Mouse (Mus musculus) CH12.LX (cell line): ENCODE data around the gene P3h2. TPM values are rescaled to one million over a fixed set of nuclear protein-coding genes. Genes with fewer than 3 reads are reported as not detected.

ENCODE experiments used
- DNase-seq: peaks from one replicate; pipeline ENCODE4 v3.0.0-alpha.2; 2013; ENCODE audit errors: extremely low read depth
- H3K27ac ChIP-seq: 2 replicates; pipeline ENCODE4 v1.5.1; 2012; ENCODE audit warnings: low read depth, mild to moderate bottlenecking, control low read depth, moderate library complexity; ENCODE audit not compliant: insufficient read depth
- H3K27me3 ChIP-seq: replicated peaks from 2 replicates; pipeline ENCODE3; 2012; ENCODE audit warnings: inconsistent platforms
- H3K36me3 ChIP-seq, 2 experiments: replicated peaks in 1 of 2; 2 replicates each; pipeline versions ENCODE3 to v1.6.1; 2012; ENCODE audit warnings: inconsistent platforms in 1 of 2, low read length in 1 of 2, mild to moderate bottlenecking in 1 of 2, mixed read lengths in 1 of 2, moderate library complexity in 1 of 2; ENCODE audit not compliant: control insufficient read depth in 1 of 2, insufficient read depth in 1 of 2
- H3K4me1 ChIP-seq, 2 experiments: 2 replicates each; pipeline ENCODE4 v1.6.1; 2012; ENCODE audit warnings: inconsistent platforms in 1 of 2, moderate library complexity in 1 of 2; ENCODE audit not compliant: insufficient read depth in 2 of 2, control insufficient read depth in 1 of 2
- H3K4me2 ChIP-seq: 2 replicates; pipeline ENCODE4 v1.6.1; 2012; ENCODE audit warnings: low read depth, mild to moderate bottlenecking, control low read depth; ENCODE audit not compliant: poor library complexity, insufficient read depth, severe bottlenecking
- H3K4me3 ChIP-seq, 3 experiments: fragments of 150-350 bp in 1 of 3; sonication (generic) in 1 of 3; replicated peaks in 1 of 3; 2 replicates each; pipeline versions ENCODE3 to v1.5.1; 2011 to 2012; ENCODE audit warnings: low read depth in 2 of 3, low read length in 2 of 3, mild to moderate bottlenecking in 2 of 3, moderate library complexity in 2 of 3, control low read depth in 1 of 3, improper control_type of control experiment in 1 of 3, inconsistent platforms in 1 of 3, mixed read lengths in 1 of 3; ENCODE audit not compliant: poor library complexity in 1 of 3
- H3K79me2 ChIP-seq: replicated peaks from 2 replicates; pipeline ENCODE4 v1.6.1; 2012; ENCODE audit warnings: mild to moderate bottlenecking, moderate library complexity; ENCODE audit not compliant: control insufficient read depth, poor library complexity, insufficient read depth, severe bottlenecking; ENCODE audit errors: extremely low read depth
- H3K9ac ChIP-seq: 2 replicates; pipeline ENCODE4 v1.6.1; 2012; ENCODE audit warnings: low read depth, mild to moderate bottlenecking, control low read depth, moderate library complexity; ENCODE audit not compliant: insufficient read depth
- H3K9me3 ChIP-seq: replicated peaks from 2 replicates; pipeline ENCODE3; 2012; ENCODE audit warnings: low read length, inconsistent platforms, mixed read lengths
- CHD2 ChIP-seq: IDR thresholded peaks from 2 replicates; pipeline ENCODE4 v1.6.1; 2011; ENCODE audit warnings: low read length, improper control_type of control experiment
- E2F4 ChIP-seq: IDR thresholded peaks from 2 replicates; pipeline ENCODE4 v1.6.1; 2011; ENCODE audit warnings: low read depth, low read length, improper control_type of control experiment; ENCODE audit not compliant: insufficient replicate concordance
- EP300 ChIP-seq: IDR thresholded peaks from 2 replicates; pipeline ENCODE4 v1.6.1; 2011; ENCODE audit warnings: low read length, improper control_type of control experiment
- HCFC1 ChIP-seq: IDR thresholded peaks from 2 replicates; pipeline ENCODE4 v1.6.1; 2012; ENCODE audit warnings: low read depth, mild to moderate bottlenecking, inconsistent platforms, low read length, improper control_type of control experiment
- IRF4 ChIP-seq: IDR thresholded peaks from 2 replicates; pipeline ENCODE4 v1.6.1; 2014; ENCODE audit warnings: low read depth, mild to moderate bottlenecking, inconsistent platforms, low read length, improper control_type of control experiment
- JUN ChIP-seq: IDR thresholded peaks from 2 replicates; pipeline ENCODE4 v1.6.1; 2011; ENCODE audit warnings: low read depth, mild to moderate bottlenecking, low read length, improper control_type of control experiment, moderate library complexity; ENCODE audit not compliant: insufficient read depth
- JUND ChIP-seq: conservative IDR thresholded peaks from 2 replicates; pipeline ENCODE4 v1.6.1; 2011; ENCODE audit warnings: low read depth, low read length, improper control_type of control experiment
- KAT2A ChIP-seq: IDR thresholded peaks from 2 replicates; pipeline ENCODE4 v1.6.1; 2012; ENCODE audit warnings: low read length, improper control_type of control experiment, inconsistent platforms; ENCODE audit not compliant: insufficient replicate concordance
- MAZ ChIP-seq: IDR thresholded peaks from 2 replicates; pipeline ENCODE4 v1.6.1; 2012; ENCODE audit warnings: low read depth, mild to moderate bottlenecking, inconsistent platforms, low read length, improper control_type of control experiment, moderate library complexity
- NELFE ChIP-seq: IDR thresholded peaks from 2 replicates; pipeline ENCODE4 v1.6.1; 2011; ENCODE audit warnings: low read depth, low read length, improper control_type of control experiment
- NRF1 ChIP-seq: IDR thresholded peaks from 2 replicates; pipeline ENCODE4 v1.6.1; 2014; ENCODE audit warnings: low read depth, mild to moderate bottlenecking, inconsistent platforms, low read length, improper control_type of control experiment, moderate library complexity
- SIN3A ChIP-seq: IDR thresholded peaks from 2 replicates; pipeline ENCODE4 v1.6.1; 2012; ENCODE audit warnings: low read length, improper control_type of control experiment, inconsistent platforms
- TBP ChIP-seq: conservative IDR thresholded peaks from 2 replicates; pipeline ENCODE4 v1.6.1; 2011; ENCODE audit warnings: low read depth, low read length, improper control_type of control experiment
- TCF12 ChIP-seq: IDR thresholded peaks from 2 replicates; pipeline ENCODE4 v1.6.1; 2014; ENCODE audit warnings: low read depth, mild to moderate bottlenecking, inconsistent platforms, low read length, improper control_type of control experiment
- UBTF ChIP-seq: IDR thresholded peaks from 2 replicates; pipeline ENCODE4 v1.6.1; 2012; ENCODE audit warnings: low read depth, mild to moderate bottlenecking, inconsistent platforms, low read length, improper control_type of control experiment, moderate library complexity
- USF1 ChIP-seq: IDR thresholded peaks from 2 replicates; pipeline ENCODE4 v1.6.1; 2014; ENCODE audit warnings: low read depth, mild to moderate bottlenecking, inconsistent platforms, low read length, improper control_type of control experiment
- ZC3H11A ChIP-seq: IDR thresholded peaks from 2 replicates; pipeline ENCODE4 v1.6.1; 2012; ENCODE audit warnings: low read depth, mild to moderate bottlenecking, inconsistent platforms, low read length, improper control_type of control experiment
- ZKSCAN1 ChIP-seq: IDR thresholded peaks from 2 replicates; pipeline ENCODE4 v1.6.1; 2012; ENCODE audit warnings: low read depth, inconsistent platforms, low read length, improper control_type of control experiment, borderline replicate concordance
- ZNF384 ChIP-seq: IDR thresholded peaks from 2 replicates; pipeline ENCODE4 v1.6.1; 2012; ENCODE audit warnings: low read depth, low read length, improper control_type of control experiment, inconsistent platforms
- dilution Hi-C: fragments of 300-500 bp; cut with MboI; formaldehyde crosslinking; loops from 2 replicates; pipeline ENCODE4 v1.14.3; 2020; ENCODE audit warnings: low sequenced_read_pairs; ENCODE audit not compliant: extremely low pct_unique_long_range_greater_than_20kb, extremely low pct_ligation_motif_present
- in situ Hi-C: fragments of 300-500 bp; cut with MboI; formaldehyde crosslinking; loops from 3 replicates; pipeline ENCODE4 v1.14.3; 2019; ENCODE audit warnings: low sequenced_read_pairs, low pct_ligation_motif_present, low pct_unique_long_range_greater_than_20kb, mixed read lengths
- polyA plus RNA-seq: library from polyadenylated mRNA; unstranded; fragments of >175 nt; gene quantifications from 2 replicates; pipeline ENCODE4 v1.2.1, GENCODE M21; 2012; ENCODE audit warnings: low read depth; ENCODE audit not compliant: insufficient read length
- total RNA-seq, 2 experiments: library from RNA; depleted of rRNA; stranded (reverse); fragments of 300-350 nt in 1 of 2; fragments of >200 nt in 1 of 2; gene quantifications; 2 replicates each; pipeline ENCODE4 v1.2.3; 2012 to 2014

The P3h2 gene
- total and polyA plus RNA-seq, 3 experiments = 0.08 to 0.73 (median 0.27) TPM

DNA sequence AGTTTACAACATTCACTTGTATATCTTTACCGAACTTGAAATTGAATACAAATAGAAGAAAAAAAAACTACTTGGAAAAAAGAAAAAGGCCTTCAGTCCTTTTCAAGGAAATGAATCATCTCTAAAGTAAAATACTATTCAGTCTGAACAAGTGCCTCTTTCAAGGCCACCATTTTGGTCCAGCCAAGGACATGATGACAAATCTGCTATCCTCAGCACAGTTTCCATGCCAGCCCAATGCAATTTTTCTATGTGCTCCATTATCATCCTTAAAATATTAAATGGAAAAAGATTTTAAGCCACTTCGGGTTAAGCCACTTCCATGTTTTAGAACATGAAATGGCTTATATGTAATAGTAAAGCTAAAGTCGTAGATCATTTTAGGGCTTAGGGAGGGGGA lies 35.2 kb downstream of the P3h2 start:
- TF ChIP-seq NELFE (no peak), TCF12 (no peak), NRF1 (no peak), CHD2 (no peak)
- H3K4me2 ChIP-seq = no peak overlapping the region
- in situ Hi-C loops = no loop called here
- no peaks in the 10 kb centered on the region for H3K79me2 ChIP-seq
- no peaks in the 10 kb centered on the region for H3K27me3 ChIP-seq
- no peak overlapping the region for H3K27ac ChIP-seq
- H3K36me3 ChIP-seq = no peaks in the 10 kb centered on the region
- no peaks in the 10 kb centered on the region for H3K4me1 ChIP-seq
- no peak for DNase-seq
- H3K9me3 ChIP-seq = no peaks in the 10 kb centered on the region
- no peak overlapping the region for H3K4me3 ChIP-seq
- no peak overlapping the region for H3K9ac ChIP-seq
- dilution Hi-C loops = no loop called here

DNA sequence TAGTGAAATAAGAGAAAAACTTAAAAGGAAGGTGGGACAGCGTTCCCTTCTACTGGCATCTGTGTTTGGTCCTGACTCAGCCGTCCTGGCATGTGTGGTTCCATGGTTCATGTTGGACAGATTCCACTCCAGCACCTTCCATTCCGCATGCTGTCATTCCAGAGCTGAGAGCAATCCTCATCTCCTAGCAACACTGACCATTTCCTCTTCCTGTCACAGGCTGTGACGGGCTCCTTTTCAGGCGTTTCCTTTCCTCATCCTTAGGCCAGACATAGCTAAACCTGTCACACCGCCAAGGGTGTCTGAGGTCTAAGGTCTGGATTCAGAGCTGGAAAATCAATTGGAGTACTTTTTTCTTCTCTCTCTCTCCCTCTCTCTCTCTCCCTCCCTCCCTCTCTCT lies 40.5 kb downstream of the P3h2 start:
- Histone ChIP-seq H3K4me3 (no peak overlapping the region), H3K79me2 (no peaks in the 10 kb centered on the region), H3K27me3 (no peaks in the 10 kb centered on the region), H3K27ac (no peak overlapping the region), H3K9me3 (no peaks in the 10 kb centered on the region), H3K4me1 (no peaks in the 10 kb centered on the region), H3K9ac (no peak overlapping the region), H3K4me2 (no peak overlapping the region), H3K36me3 (no peaks in the 10 kb centered on the region)
- in situ Hi-C loops (no loop called here), dilution Hi-C loops (no loop called here)
- TF ChIP-seq ZKSCAN1 (no peak), ZC3H11A (no peak), SIN3A (no peak), JUN (no peak), EP300 (no peak), ZNF384 (no peak), KAT2A (no peak), TCF12 (no peak), MAZ (no peak), TBP (no peak), HCFC1 (no peak), CHD2 (no peak), NELFE (no peak), UBTF (no peak), E2F4 (no peak), IRF4 (no peak), JUND (no peak), USF1 (no peak)
- DNase-seq = no peak
